Mouse (Mus musculus): ENCODE measurements around the gene Fhod1. TPM values are rescaled to one million over a fixed set of nuclear protein-coding genes. Genes with fewer than 3 reads are reported as not detected.

The Fhod1 gene
- polyA plus RNA-seq, 1 experiment from 2014 or later: 0.60 TPM

DNA sequence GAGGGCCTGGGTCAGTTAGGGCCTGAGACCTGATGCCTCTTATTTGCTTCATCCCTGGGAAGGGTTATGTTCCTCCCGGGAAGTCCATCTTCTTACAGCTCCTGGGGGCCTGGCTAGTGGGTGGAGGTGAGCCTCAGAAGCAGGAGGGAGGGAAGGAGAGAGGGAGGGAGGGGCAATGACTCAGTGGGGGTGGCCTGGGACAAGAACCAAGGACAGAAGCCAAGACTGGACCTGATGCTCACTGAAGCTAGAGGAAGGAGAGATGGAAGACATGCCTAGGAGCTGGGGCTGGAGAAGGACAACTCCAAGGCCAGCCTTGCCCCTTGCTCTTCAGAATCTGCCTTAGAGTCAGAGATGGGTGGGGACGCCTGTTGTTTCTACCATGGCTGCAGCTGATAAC, 25.3 kb upstream of the Fhod1 start, which contains the start of gene Plekhg4:
TSS of gene Plekhg4 (plus strand) at position 243 of the 400 bp plus-strand sequence.
- H3K9ac ChIP-seq (ENCODE audit: low read depth, low read length): no peak within 1 kb of the TSS
- no peak within 1 kb of the TSS for H3K4me3 ChIP-seq (ENCODE audit: low read depth, low read length)
- no peaks in the 10 kb centered on the region for H3K27me3 ChIP-seq (ENCODE audit: control insufficient read depth, insufficient read depth, low read depth, low read length)
- ATAC-seq (ENCODE audit: low read depth): no peak
- WGBS (ENCODE audit: insufficient replicate concordance): 43% methylated on average over 2 of the region's 2 CpGs
- H3K36me3 ChIP-seq (ENCODE audit: control insufficient read depth, insufficient read depth): no peaks in the 10 kb centered on the region
- H3K4me1 ChIP-seq (ENCODE audit: control insufficient read depth, low read depth, low read length): no peaks in the 10 kb centered on the region
- H3K27ac ChIP-seq (ENCODE audit: low read length): no peak within 1 kb of the TSS
- H3K4me2 ChIP-seq (ENCODE audit: low read depth, low read length): no peak within 1 kb of the TSS
- no peaks in the 10 kb centered on the region for H3K9me3 ChIP-seq (replicated peaks; ENCODE audit: control insufficient read depth, low read length)

GRCm38 (mm10) chr8:105372473-105372872, 24.7 kb upstream of the Fhod1 start:
- Histone ChIP-seq H3K36me3 (ENCODE audit: control insufficient read depth, insufficient read depth) (no peaks in the 10 kb centered on the region), H3K9ac (ENCODE audit: low read depth, low read length) (no peak overlapping the region), H3K9me3 (replicated peaks; ENCODE audit: control insufficient read depth, low read length) (no peaks in the 10 kb centered on the region), H3K27ac (ENCODE audit: low read length) (no peak overlapping the region), H3K4me2 (ENCODE audit: low read depth, low read length) (no peak overlapping the region), H3K4me3 (ENCODE audit: low read depth, low read length) (no peak overlapping the region), H3K4me1 (ENCODE audit: control insufficient read depth, low read depth, low read length) (no peaks in the 10 kb centered on the region), H3K27me3 (ENCODE audit: control insufficient read depth, insufficient read depth, low read depth, low read length) (no peaks in the 10 kb centered on the region)
- no peak for ATAC-seq (ENCODE audit: low read depth)
- WGBS (ENCODE audit: insufficient replicate concordance): 66% methylated on average over 9 of the region's 9 CpGs

DNA sequence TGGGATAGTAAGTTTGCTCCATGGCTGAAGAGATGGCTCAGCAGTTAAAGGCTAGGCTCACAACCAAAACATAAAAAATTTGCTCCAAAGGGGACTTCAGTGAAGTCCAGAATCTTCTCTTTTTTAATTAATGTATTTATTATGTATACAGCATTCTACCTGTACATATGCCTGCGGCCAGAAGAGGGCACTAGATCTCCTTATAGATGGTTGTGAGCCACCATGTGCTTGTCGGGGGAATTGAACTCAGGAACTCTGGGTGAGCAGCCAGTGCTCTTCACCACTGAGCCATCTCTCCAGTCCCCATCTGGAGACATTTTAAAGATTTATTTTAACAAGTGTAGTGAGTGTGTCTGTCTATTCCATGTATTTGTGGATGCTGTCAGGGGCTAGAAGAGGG, 19.4 kb upstream of the Fhod1 start:
- no peaks in the 10 kb centered on the region for H3K27me3 ChIP-seq (ENCODE audit: control insufficient read depth, insufficient read depth, low read depth, low read length)
- no peaks in the 10 kb centered on the region for H3K9me3 ChIP-seq (replicated peaks; ENCODE audit: control insufficient read depth, low read length)
- H3K9ac ChIP-seq (ENCODE audit: low read depth, low read length): no peak overlapping the region
- H3K4me1 ChIP-seq (ENCODE audit: control insufficient read depth, low read depth, low read length): no peaks in the 10 kb centered on the region
- ATAC-seq (ENCODE audit: low read depth): no peak
- no peaks in the 10 kb centered on the region for H3K36me3 ChIP-seq (ENCODE audit: control insufficient read depth, insufficient read depth)
- H3K27ac ChIP-seq (ENCODE audit: low read length): no peak overlapping the region
- H3K4me2 ChIP-seq (ENCODE audit: low read depth, low read length): no peak overlapping the region
- no peak overlapping the region for H3K4me3 ChIP-seq (ENCODE audit: low read depth, low read length)
- 43% methylated on average over 2 of the region's 2 CpGs for WGBS (ENCODE audit: insufficient replicate concordance)

DNA sequence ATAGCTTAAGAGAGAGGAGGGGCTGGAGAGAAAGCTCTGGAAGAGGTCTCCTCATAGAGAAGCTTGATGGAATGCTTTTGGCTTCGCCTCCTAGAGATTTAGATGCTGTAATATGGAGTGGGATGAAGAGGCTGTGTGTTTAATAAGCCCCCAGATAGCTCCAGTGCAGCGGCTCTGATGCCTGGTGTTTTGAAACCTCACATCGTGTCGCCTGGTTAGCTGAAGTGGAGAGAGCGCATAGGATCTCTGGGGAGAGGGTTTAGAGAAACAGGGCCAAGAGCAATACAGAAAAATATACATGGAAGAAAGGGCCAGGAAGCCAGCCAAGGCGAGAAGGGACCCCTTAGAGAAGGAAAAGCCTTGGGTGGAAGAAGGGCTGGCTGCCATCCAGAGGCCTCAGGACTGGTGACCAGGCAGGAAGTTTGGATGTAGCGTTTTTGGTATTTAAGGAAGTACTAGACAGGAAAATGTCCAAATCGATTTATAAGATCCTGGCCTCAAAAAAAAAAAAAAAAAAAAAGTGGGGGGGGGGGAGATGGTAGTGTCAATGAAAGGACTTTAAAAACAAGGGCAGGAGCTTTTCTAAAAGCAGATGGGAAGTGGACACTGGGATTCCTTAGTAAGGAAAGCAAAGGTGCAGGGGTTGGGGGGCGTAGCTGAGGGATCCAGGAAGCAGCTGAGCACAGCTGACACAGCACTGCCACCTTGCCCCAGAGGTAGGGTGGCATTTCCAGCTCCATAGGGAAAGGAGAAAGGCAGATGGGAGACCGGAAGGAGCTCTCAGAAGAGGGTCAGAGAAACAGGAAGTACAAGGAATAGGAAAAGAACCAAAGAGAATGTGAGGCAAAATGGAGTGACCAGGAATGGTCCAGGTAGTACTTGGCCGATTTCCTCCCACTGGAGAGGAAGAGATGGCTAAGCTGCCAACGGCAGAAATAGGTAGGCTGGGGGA, 14.3 kb upstream of the Fhod1 start:
- WGBS (ENCODE audit: insufficient replicate concordance): 48% methylated on average over 12 of the region's 12 CpGs
- H3K27ac ChIP-seq (ENCODE audit: low read length): no peak overlapping the region

DNA sequence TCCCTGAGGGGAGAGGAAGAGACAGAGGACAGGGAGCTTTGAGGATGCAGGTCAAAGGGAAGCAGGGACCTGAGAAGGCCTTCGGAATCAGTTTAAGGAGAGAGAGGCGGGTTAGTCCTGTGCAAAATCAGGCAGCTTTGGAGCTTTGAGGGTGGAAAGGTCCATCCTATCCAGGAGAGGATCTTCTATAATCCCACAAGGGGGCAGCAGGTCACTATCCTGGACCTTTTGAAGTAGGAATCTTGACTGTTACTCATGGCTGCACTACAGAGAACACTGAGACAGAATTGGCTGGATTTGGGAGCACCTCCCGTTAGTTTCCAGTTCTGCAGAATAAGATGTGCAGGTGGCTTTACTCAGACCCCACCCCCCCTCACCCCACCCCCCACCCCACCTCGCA, 11.9 kb upstream of the Fhod1 start:
- Histone ChIP-seq H3K9ac (ENCODE audit: low read depth, low read length) (no peak overlapping the region), H3K27me3 (ENCODE audit: control insufficient read depth, insufficient read depth, low read depth, low read length) (no peaks in the 10 kb centered on the region), H3K9me3 (replicated peaks; ENCODE audit: control insufficient read depth, low read length) (no peaks in the 10 kb centered on the region), H3K4me1 (ENCODE audit: control insufficient read depth, low read depth, low read length) (no peaks in the 10 kb centered on the region), H3K36me3 (ENCODE audit: control insufficient read depth, insufficient read depth) (no peaks in the 10 kb centered on the region), H3K27ac (ENCODE audit: low read length) (no peak overlapping the region), H3K4me3 (ENCODE audit: low read depth, low read length) (no peak overlapping the region), H3K4me2 (ENCODE audit: low read depth, low read length) (no peak overlapping the region)
- WGBS (ENCODE audit: insufficient replicate concordance): 46% methylated on average over 4 of the region's 4 CpGs
- no peak for ATAC-seq (ENCODE audit: low read depth)

More for the DNA sequence above, 14.3 kb upstream of the Fhod1 start:
- Histone ChIP-seq H3K36me3 (ENCODE audit: control insufficient read depth, insufficient read depth) (no peaks in the 10 kb centered on the region), H3K4me3 (ENCODE audit: low read depth, low read length) (no peak overlapping the region), H3K27me3 (ENCODE audit: control insufficient read depth, insufficient read depth, low read depth, low read length) (no peaks in the 10 kb centered on the region), H3K9me3 (replicated peaks; ENCODE audit: control insufficient read depth, low read length) (no peaks in the 10 kb centered on the region), H3K4me2 (ENCODE audit: low read depth, low read length) (no peak overlapping the region), H3K9ac (ENCODE audit: low read depth, low read length) (no peak overlapping the region), H3K4me1 (ENCODE audit: control insufficient read depth, low read depth, low read length) (no peaks in the 10 kb centered on the region)
- no peak for ATAC-seq (ENCODE audit: low read depth)

GRCm38 (mm10) chr8:105359208-105359607, 11.5 kb upstream of the Fhod1 start:
- Histone ChIP-seq H3K36me3 (ENCODE audit: control insufficient read depth, insufficient read depth) (no peaks in the 10 kb centered on the region), H3K27me3 (ENCODE audit: control insufficient read depth, insufficient read depth, low read depth, low read length) (no peaks in the 10 kb centered on the region), H3K4me2 (ENCODE audit: low read depth, low read length) (no peak overlapping the region), H3K4me3 (ENCODE audit: low read depth, low read length) (no peak overlapping the region), H3K9me3 (replicated peaks; ENCODE audit: control insufficient read depth, low read length) (no peaks in the 10 kb centered on the region), H3K27ac (ENCODE audit: low read length) (no peak overlapping the region), H3K9ac (ENCODE audit: low read depth, low read length) (no peak overlapping the region), H3K4me1 (ENCODE audit: control insufficient read depth, low read depth, low read length) (no peaks in the 10 kb centered on the region)
- no peak for ATAC-seq (ENCODE audit: low read depth)
- WGBS (ENCODE audit: insufficient replicate concordance): 70% methylated on average over 15 of the region's 15 CpGs

- H3K9me3 ChIP-seq (replicated peaks; ENCODE audit: control insufficient read depth, low read length): no peaks in the 10 kb centered on the region
- H3K4me3 ChIP-seq (ENCODE audit: low read depth, low read length): no peak overlapping the region
- ATAC-seq (ENCODE audit: low read depth): no peak
- 78% methylated on average over 14 of the region's 14 CpGs for WGBS (ENCODE audit: insufficient replicate concordance)
- H3K4me2 ChIP-seq (ENCODE audit: low read depth, low read length): no peak overlapping the region
- no peaks in the 10 kb centered on the region for H3K36me3 ChIP-seq (ENCODE audit: control insufficient read depth, insufficient read depth)
- H3K27me3 ChIP-seq (ENCODE audit: control insufficient read depth, insufficient read depth, low read depth, low read length): no peaks in the 10 kb centered on the region; the same call in 1 of the 2 replicates
- no peak overlapping the region for H3K27ac ChIP-seq (ENCODE audit: low read length)
- no peaks in the 10 kb centered on the region for H3K4me1 ChIP-seq (ENCODE audit: control insufficient read depth, low read depth, low read length)
- no peak overlapping the region for H3K9ac ChIP-seq (ENCODE audit: low read depth, low read length)
These were observed 8.9 kb upstream of the Fhod1 start for GRCm38 (mm10) chr8:105356681-105357080.

GRCm38 (mm10) chr8:105355179-105356024, 7.6 kb upstream of the Fhod1 start:
- Histone ChIP-seq H3K4me1 (ENCODE audit: control insufficient read depth, low read depth, low read length) (no peaks in the 10 kb centered on the region), H3K27me3 (ENCODE audit: control insufficient read depth, insufficient read depth, low read depth, low read length) (peaks cover 10% of the 10 kb centered on the region), H3K4me3 (ENCODE audit: low read depth, low read length) (no peak overlapping the region), H3K9ac (ENCODE audit: low read depth, low read length) (no peak overlapping the region), H3K27ac (ENCODE audit: low read length) (no peak overlapping the region), H3K4me2 (ENCODE audit: low read depth, low read length) (no peak overlapping the region), H3K9me3 (replicated peaks; ENCODE audit: control insufficient read depth, low read length) (no peaks in the 10 kb centered on the region), H3K36me3 (ENCODE audit: control insufficient read depth, insufficient read depth) (no peaks in the 10 kb centered on the region)
- no peak for ATAC-seq (ENCODE audit: low read depth)
- 53% methylated on average over 26 of the region's 26 CpGs for WGBS (ENCODE audit: insufficient replicate concordance)

DNA sequence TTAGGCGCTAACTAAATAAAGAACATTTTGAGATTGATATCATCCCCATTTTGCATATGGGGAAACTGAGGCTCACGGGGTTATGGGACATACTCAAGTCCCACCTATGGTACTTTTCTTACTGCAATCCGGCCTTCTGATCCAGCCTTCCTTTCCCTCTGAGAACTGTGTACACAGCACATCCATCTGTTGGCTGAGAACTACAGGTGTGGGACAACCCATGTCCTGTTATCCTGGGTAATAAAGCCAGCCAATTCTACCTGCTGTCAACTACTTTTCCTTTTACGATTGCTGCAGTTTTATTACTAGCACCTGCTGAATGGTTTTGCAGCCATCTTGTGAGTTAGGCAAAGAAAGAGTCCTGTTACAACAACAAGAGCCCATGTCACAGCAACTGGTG, 6.8 kb upstream of the Fhod1 start:
- WGBS (ENCODE audit: insufficient replicate concordance): 76% methylated on average over 4 of the region's 4 CpGs
- no peaks in the 10 kb centered on the region for H3K4me1 ChIP-seq (ENCODE audit: control insufficient read depth, low read depth, low read length)
- no peak overlapping the region for H3K27ac ChIP-seq (ENCODE audit: low read length)
- H3K27me3 ChIP-seq (ENCODE audit: control insufficient read depth, insufficient read depth, low read depth, low read length): peaks cover 19% of the 10 kb centered on the region
- no peaks in the 10 kb centered on the region for H3K36me3 ChIP-seq (ENCODE audit: control insufficient read depth, insufficient read depth)
- no peak overlapping the region for H3K4me2 ChIP-seq (ENCODE audit: low read depth, low read length)
- ATAC-seq (ENCODE audit: low read depth): no peak
- H3K9ac ChIP-seq (ENCODE audit: low read depth, low read length): no peak overlapping the region
- no peak overlapping the region for H3K4me3 ChIP-seq (ENCODE audit: low read depth, low read length)
- no peaks in the 10 kb centered on the region for H3K9me3 ChIP-seq (replicated peaks; ENCODE audit: control insufficient read depth, low read length)
